Mouse (Mus musculus): ENCODE measurements around the gene Eif6. TPM values are rescaled to one million over a fixed set of nuclear protein-coding genes. Genes with fewer than 3 reads are reported as not detected.

Eif6 gene
- polyA plus RNA-seq, 1 experiment: 198 TPM

- Histone ChIP-seq H3K4me3 (no peak overlapping the region), H3K4me2 (ENCODE audit: low read depth) (no peak overlapping the region), H3K27me3 (ENCODE audit: control insufficient read depth, insufficient read depth, insufficient read length) (no peaks in the 10 kb centered on the region), H3K79me2 (ENCODE audit: control insufficient read depth, insufficient read depth) (peaks cover under 1% of the 10 kb centered on the region), H3ac (ENCODE audit: control insufficient read depth, insufficient read length) (no peak overlapping the region), H3K36me3 (ENCODE audit: control insufficient read depth, insufficient read depth) (no peaks in the 10 kb centered on the region)
- TF ChIP-seq USF1 (IDR thresholded peaks at IDR 0.05; ENCODE audit: low read depth): no peak
Observed at GRCm38 (mm10) chr2:155831302-155831701, 4.6 kb upstream of the Eif6 start.

- H3K79me2 ChIP-seq (ENCODE audit: control insufficient read depth, insufficient read depth): peaks cover 5% of the 10 kb centered on the region
- TF ChIP-seq E2F4 (IDR thresholded peaks at IDR 0.05; ENCODE audit: insufficient read depth) (no peak), REST (IDR thresholded peaks at IDR 0.05; ENCODE audit: insufficient read depth, insufficient read length) (no peak), MAX (IDR thresholded peaks at IDR 0.05; ENCODE audit: low read depth) (no peak), MYOD1 (IDR thresholded peaks at IDR 0.05; ENCODE audit: control insufficient read depth in 1 of 3, insufficient read length in 2 of 3, low read depth in 2 of 3) (no peak), POLR2AphosphoS2 (IDR thresholded peaks at IDR 0.05; ENCODE audit: insufficient read length, low read depth) (no peak), TCF3 (IDR thresholded peaks at IDR 0.05; ENCODE audit: insufficient read length, low read depth) (no peak)
- no peak overlapping the region for H3K4me2 ChIP-seq (ENCODE audit: low read depth)
Observed at GRCm38 (mm10) chr2:155830841-155831240, 4.1 kb upstream of the Eif6 start.

GRCm38 (mm10) chr2:155825904-155826629 is 658 bp downstream of the Eif6 start:
- Histone ChIP-seq H3K79me2 (ENCODE audit: control insufficient read depth, insufficient read depth) (peaks cover 28% of the 10 kb centered on the region), H3K27me3 (ENCODE audit: control insufficient read depth, insufficient read depth, insufficient read length) (no peaks in the 10 kb centered on the region), H3K4me2 (ENCODE audit: low read depth) (peak overlapping the region; percentile 87), H3ac (ENCODE audit: control insufficient read depth, insufficient read length) (peak overlapping the region; percentile 5), H3K4me3 (peak overlapping the region; percentile 97), H3K36me3 (ENCODE audit: control insufficient read depth, insufficient read depth) (peaks cover 21% of the 10 kb centered on the region)
- TF ChIP-seq MYOG (IDR thresholded peaks at IDR 0.05; ENCODE audit: control insufficient read depth in 1 of 3, insufficient read depth in 1 of 3, insufficient read length in 2 of 3, low read depth in 2 of 3) (no peak), MAX (IDR thresholded peaks at IDR 0.05; ENCODE audit: low read depth) (no peak), CEBPB (IDR thresholded peaks at IDR 0.05; ENCODE audit: insufficient read depth, poor library complexity, severe bottlenecking) (no peak), SRF (IDR thresholded peaks at IDR 0.05; ENCODE audit: control insufficient read depth, insufficient read length, low read depth) (no peak), POLR2A (IDR thresholded peaks at IDR 0.05; ENCODE audit: insufficient read length, low read depth) (no peak), E2F4 (IDR thresholded peaks at IDR 0.05; ENCODE audit: insufficient read depth) (no peak), POLR2AphosphoS2 (IDR thresholded peaks at IDR 0.05; ENCODE audit: insufficient read length, low read depth) (no peak), MYOD1 (IDR thresholded peaks at IDR 0.05; ENCODE audit: control insufficient read depth in 1 of 3, insufficient read length in 2 of 3, low read depth in 2 of 3) (no peak), USF1 (IDR thresholded peaks at IDR 0.05; ENCODE audit: low read depth) (no peak), REST (IDR thresholded peaks at IDR 0.05; ENCODE audit: insufficient read depth, insufficient read length) (no peak)

More at GRCm38 (mm10) chr2:155830841-155831240, 4.1 kb upstream of the Eif6 start:
- H3ac ChIP-seq (ENCODE audit: control insufficient read depth, insufficient read length): no peak overlapping the region
- H3K27me3 ChIP-seq (ENCODE audit: control insufficient read depth, insufficient read depth, insufficient read length): no peaks in the 10 kb centered on the region
- H3K4me3 ChIP-seq: no peak overlapping the region
- no peaks in the 10 kb centered on the region for H3K36me3 ChIP-seq (ENCODE audit: control insufficient read depth, insufficient read depth)

GRCm38 (mm10) chr2:155823722-155824121 is 3.0 kb downstream of the Eif6 start:
- Histone ChIP-seq H3K4me2 (ENCODE audit: low read depth) (no peak overlapping the region), H3K4me3 (no peak overlapping the region), H3K79me2 (ENCODE audit: control insufficient read depth, insufficient read depth) (peaks cover 28% of the 10 kb centered on the region), H3K36me3 (ENCODE audit: control insufficient read depth, insufficient read depth) (peaks cover 21% of the 10 kb centered on the region), H3K27me3 (ENCODE audit: control insufficient read depth, insufficient read depth, insufficient read length) (no peaks in the 10 kb centered on the region), H3ac (ENCODE audit: control insufficient read depth, insufficient read length) (no peak overlapping the region)
- TF ChIP-seq MAX (IDR thresholded peaks at IDR 0.05; ENCODE audit: low read depth) (no peak), MYOG (IDR thresholded peaks at IDR 0.05; ENCODE audit: control insufficient read depth in 1 of 3, insufficient read depth in 1 of 3, insufficient read length in 2 of 3, low read depth in 2 of 3) (no peak), CEBPB (IDR thresholded peaks at IDR 0.05; ENCODE audit: insufficient read depth, poor library complexity, severe bottlenecking) (no peak), USF1 (IDR thresholded peaks at IDR 0.05; ENCODE audit: low read depth) (no peak)

GRCm38 (mm10) chr2:155820779-155821178 is 5.9 kb downstream of the Eif6 start:
- Histone ChIP-seq H3ac (ENCODE audit: control insufficient read depth, insufficient read length) (no peak overlapping the region), H3K27me3 (ENCODE audit: control insufficient read depth, insufficient read depth, insufficient read length) (no peaks in the 10 kb centered on the region), H3K79me2 (ENCODE audit: control insufficient read depth, insufficient read depth) (peaks cover 22% of the 10 kb centered on the region), H3K4me3 (no peak overlapping the region), H3K4me2 (ENCODE audit: low read depth) (no peak overlapping the region), H3K36me3 (ENCODE audit: control insufficient read depth, insufficient read depth) (peaks cover 21% of the 10 kb centered on the region)
- TF ChIP-seq REST (IDR thresholded peaks at IDR 0.05; ENCODE audit: insufficient read depth, insufficient read length): no peak
- no peak for TF ChIP-seq POLR2AphosphoS2 (IDR thresholded peaks at IDR 0.05; ENCODE audit: insufficient read length, low read depth)
- no peak for TF ChIP-seq MYOG (IDR thresholded peaks at IDR 0.05; ENCODE audit: control insufficient read depth in 1 of 3, insufficient read depth in 1 of 3, insufficient read length in 2 of 3, low read depth in 2 of 3)
- no peak for TF ChIP-seq MAX (IDR thresholded peaks at IDR 0.05; ENCODE audit: low read depth)
- no peak for TF ChIP-seq POLR2A (IDR thresholded peaks at IDR 0.05; ENCODE audit: insufficient read length, low read depth)
- TF ChIP-seq E2F4 (IDR thresholded peaks at IDR 0.05; ENCODE audit: insufficient read depth): no peak
- TF ChIP-seq TCF3 (IDR thresholded peaks at IDR 0.05; ENCODE audit: insufficient read length, low read depth): no peak
- no peak for TF ChIP-seq USF1 (IDR thresholded peaks at IDR 0.05; ENCODE audit: low read depth)
- no peak for TF ChIP-seq CEBPB (IDR thresholded peaks at IDR 0.05; ENCODE audit: insufficient read depth, poor library complexity, severe bottlenecking)
- no peak for TF ChIP-seq MYOD1 (IDR thresholded peaks at IDR 0.05; ENCODE audit: control insufficient read depth in 1 of 3, insufficient read length in 2 of 3, low read depth in 2 of 3)
- TF ChIP-seq TCF12 (IDR thresholded peaks at IDR 0.05; ENCODE audit: insufficient read depth, poor library complexity, severe bottlenecking): no peak
- no peak for TF ChIP-seq SRF (IDR thresholded peaks at IDR 0.05; ENCODE audit: control insufficient read depth, insufficient read length, low read depth)
